Mouse (Mus musculus) cerebellum, adult 2 months (tissue): ENCODE results near the gene Lpar5.

Experiments used
- CTCF ChIP-seq: fragments of 200-500 bp; IDR thresholded peaks from 2 replicates; pipeline ENCODE4 v1.5.1; 2011; ENCODE audit warnings: low read depth, mild to moderate bottlenecking, control low read depth, low read length, moderate library complexity, borderline replicate concordance; ENCODE audit not compliant: insufficient read depth
- POLR2A ChIP-seq: fragments of 200-500 bp; IDR thresholded peaks from 2 replicates; pipeline ENCODE4 v1.6.1; 2011; ENCODE audit warnings: low read length, control low read depth, borderline replicate concordance; ENCODE audit not compliant: insufficient read depth

DNA sequence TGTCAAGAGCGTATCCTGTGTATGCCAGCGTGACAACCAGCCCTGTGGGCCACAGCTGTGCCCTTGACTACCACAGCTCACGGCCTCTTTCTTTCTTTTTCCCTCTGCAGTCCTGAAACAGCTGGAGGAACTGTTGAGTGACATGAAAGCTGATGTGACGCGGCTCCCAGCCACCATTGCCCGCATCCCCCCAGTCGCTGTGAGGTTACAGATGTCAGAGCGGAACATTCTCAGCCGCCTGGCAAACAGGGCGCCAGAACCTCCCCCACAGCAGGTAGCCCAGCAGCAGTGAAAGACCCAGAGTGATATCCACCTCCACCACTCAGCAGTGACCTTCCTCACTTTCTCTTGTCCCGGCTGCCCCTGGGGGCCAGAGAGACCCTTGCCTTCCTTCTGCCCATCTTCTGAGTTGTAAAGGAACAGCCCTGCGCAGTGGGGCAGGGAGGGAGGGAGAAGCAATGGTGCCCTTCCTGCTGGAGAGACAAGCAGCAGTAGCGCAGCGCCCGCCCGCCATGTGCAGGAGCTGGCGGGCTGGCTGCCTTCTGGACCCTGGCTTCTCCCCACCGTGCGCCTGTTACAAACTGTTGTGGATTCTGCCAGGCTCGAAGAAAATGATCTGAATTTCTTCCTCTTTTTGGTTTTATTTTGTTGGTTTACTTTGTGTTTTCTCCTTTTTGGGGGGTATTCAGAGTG lies 62.1 kb downstream of the Lpar5 start:
- no peak for TF ChIP-seq CTCF
- no peak for TF ChIP-seq POLR2A
